Mouse (Mus musculus) adrenal gland, postnatal 25 days (tissue): Measurements from ENCODE around the gene Otog. TPM values are rescaled to one million over a fixed set of nuclear protein-coding genes. Genes with fewer than 3 reads are reported as not detected.
A peak's percentile ranks its signal among the peaks of the same experiment; 100 is the strongest.

ENCODE experiments used
- DNase-seq: peaks from one replicate; pipeline ENCODE4 v3.0.0; 2021; ENCODE audit warnings: mixed read lengths
- long read RNA-seq: library from polyadenylated mRNA; stranded (forward); transcript quantifications from one replicate; pipeline ENCODE4 v2.0.0, GENCODE M21; 2021
- total RNA-seq: library from RNA; stranded (reverse); gene quantifications from 2 replicates; pipeline ENCODE4 v1.2.3, GENCODE M21; 2021

The Otog gene
- total RNA-seq = 2.3 and 2.4 TPM in 2 replicates
- long read RNA-seq = 0 reads

GRCm38 (mm10) chr7:46240696-46241095 is at the start of gene Otog:
Gene Otog (plus strand): TSS chr7:46240987.
- DNase-seq = no peak

- no peak for DNase-seq
Measured at GRCm38 (mm10) chr7:46195356-46195755, 45.4 kb upstream of the Otog start.

GRCm38 (mm10) chr7:46200021-46200420 is 40.8 kb upstream of the Otog start:
- no peak for DNase-seq

GRCm38 (mm10) chr7:46201649-46202048 is 39.1 kb upstream of the Otog start:
- DNase-seq = no peak

GRCm38 (mm10) chr7:46204046-46204471 is 36.7 kb upstream of the Otog start:
- peak; percentile 39 for DNase-seq

- DNase-seq = no peak
Measured at GRCm38 (mm10) chr7:46204775-46205174, 36.0 kb upstream of the Otog start.

- no peak for DNase-seq
Measured at GRCm38 (mm10) chr7:46208131-46208530, 32.7 kb upstream of the Otog start.

- DNase-seq = no peak
Measured at GRCm38 (mm10) chr7:46210276-46210675, 30.5 kb upstream of the Otog start.

- DNase-seq = no peak
Measured at GRCm38 (mm10) chr7:46216481-46216880, 24.3 kb upstream of the Otog start.

GRCm38 (mm10) chr7:46218415-46218814 is 22.4 kb upstream of the Otog start:
- DNase-seq = no peak

GRCm38 (mm10) chr7:46220591-46221129 is 20.1 kb upstream of the Otog start:
- DNase-seq = no peak

GRCm38 (mm10) chr7:46226253-46226652 is 14.5 kb upstream of the Otog start:
- DNase-seq = peak; percentile 66

- DNase-seq = peak; percentile 14
Measured at GRCm38 (mm10) chr7:46226936-46227335, 13.9 kb upstream of the Otog start.

GRCm38 (mm10) chr7:46235948-46236347 is 4.8 kb upstream of the Otog start:
- no peak for DNase-seq

- DNase-seq = no peak
Measured at GRCm38 (mm10) chr7:46236363-46236762, 4.4 kb upstream of the Otog start.

GRCm38 (mm10) chr7:46237192-46237591 is 3.6 kb upstream of the Otog start:
- no peak for DNase-seq

GRCm38 (mm10) chr7:46238346-46238745 is 2.4 kb upstream of the Otog start, which contains the start of gene Ush1c:
Gene Ush1c (minus strand): TSS chr7:46238503.
- no peak for DNase-seq

- no peak for DNase-seq
Measured at GRCm38 (mm10) chr7:46240091-46240490, 696 bp upstream of the Otog start.

- DNase-seq = no peak
Measured at GRCm38 (mm10) chr7:46246876-46247275, 6.1 kb downstream of the Otog start.

GRCm38 (mm10) chr7:46247606-46248005 is 6.8 kb downstream of the Otog start:
- DNase-seq = no peak

GRCm38 (mm10) chr7:46251841-46252240 is 11.1 kb downstream of the Otog start:
- DNase-seq = no peak

GRCm38 (mm10) chr7:46276156-46276555 is 35.4 kb downstream of the Otog start:
- DNase-seq = no peak

- DNase-seq = peak; percentile 43
Measured at GRCm38 (mm10) chr7:46279946-46280345, 39.2 kb downstream of the Otog start.

- no peak for DNase-seq
Measured at GRCm38 (mm10) chr7:46280896-46281295, 40.1 kb downstream of the Otog start.

- DNase-seq = no peak
Measured at GRCm38 (mm10) chr7:46282276-46282675, 41.5 kb downstream of the Otog start.
